Mouse (Mus musculus): ENCODE data around the gene Scrn1. TPM values are rescaled to one million over a fixed set of nuclear protein-coding genes. Genes with fewer than 3 reads are reported as not detected.

The Scrn1 gene
- polyA plus RNA-seq, 1 experiment from 2014 or later = 89.4 TPM

DNA sequence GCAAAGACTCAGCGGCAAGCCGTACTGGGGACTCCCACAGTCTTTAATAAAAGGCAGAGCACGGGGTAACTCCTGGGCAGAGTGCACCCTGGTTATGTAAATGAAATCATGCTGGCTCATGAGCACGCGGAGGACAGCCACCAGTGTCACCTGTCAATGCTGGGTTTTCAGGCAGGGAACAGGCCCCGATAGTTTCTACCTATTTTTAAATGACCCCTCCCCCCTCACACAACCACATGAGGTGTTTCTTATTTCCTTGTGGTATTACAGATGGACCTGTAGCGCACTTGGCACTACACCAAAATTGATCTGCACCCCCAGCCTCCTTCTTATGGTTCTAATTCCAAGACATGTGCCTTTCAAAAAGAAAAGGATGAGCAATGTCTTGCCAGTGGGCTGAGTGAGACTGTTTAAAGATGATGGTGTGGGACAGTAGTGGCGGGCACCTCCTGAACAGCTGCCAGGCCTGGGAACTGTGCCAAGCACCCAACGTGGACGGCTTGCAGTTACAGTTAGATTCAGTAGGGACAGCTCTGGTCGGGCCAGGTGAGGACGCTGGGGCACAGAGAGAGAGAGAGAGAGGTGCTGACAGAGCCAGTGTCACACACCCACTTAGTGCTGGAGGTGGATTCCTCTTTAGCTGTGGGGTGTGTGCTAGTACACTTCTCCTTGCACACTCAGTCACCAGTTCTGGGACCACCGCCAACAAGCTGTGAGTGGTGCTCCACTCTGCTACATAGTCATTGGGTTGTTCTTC lies 105.2 kb downstream of the Scrn1 start:
- Histone ChIP-seq H3K4me2 (replicated peaks) (no peak overlapping the region), H3K27me3 (no peaks in the 10 kb centered on the region), H3K9ac (no peak overlapping the region), H3K36me3 (no peaks in the 10 kb centered on the region), H3K9me3 (replicated peaks) (no peaks in the 10 kb centered on the region), H3K27ac (no peak overlapping the region), H3K4me1 (0 out of 2 replicates have a peak, but pooled peaks cover 4% of the 10 kb centered on the region), H3K4me3 (no peak overlapping the region)
- no peak for ATAC-seq (ENCODE audit: low FRiP score)
- WGBS = 72% methylated on average over 13 of the region's 13 CpGs

DNA sequence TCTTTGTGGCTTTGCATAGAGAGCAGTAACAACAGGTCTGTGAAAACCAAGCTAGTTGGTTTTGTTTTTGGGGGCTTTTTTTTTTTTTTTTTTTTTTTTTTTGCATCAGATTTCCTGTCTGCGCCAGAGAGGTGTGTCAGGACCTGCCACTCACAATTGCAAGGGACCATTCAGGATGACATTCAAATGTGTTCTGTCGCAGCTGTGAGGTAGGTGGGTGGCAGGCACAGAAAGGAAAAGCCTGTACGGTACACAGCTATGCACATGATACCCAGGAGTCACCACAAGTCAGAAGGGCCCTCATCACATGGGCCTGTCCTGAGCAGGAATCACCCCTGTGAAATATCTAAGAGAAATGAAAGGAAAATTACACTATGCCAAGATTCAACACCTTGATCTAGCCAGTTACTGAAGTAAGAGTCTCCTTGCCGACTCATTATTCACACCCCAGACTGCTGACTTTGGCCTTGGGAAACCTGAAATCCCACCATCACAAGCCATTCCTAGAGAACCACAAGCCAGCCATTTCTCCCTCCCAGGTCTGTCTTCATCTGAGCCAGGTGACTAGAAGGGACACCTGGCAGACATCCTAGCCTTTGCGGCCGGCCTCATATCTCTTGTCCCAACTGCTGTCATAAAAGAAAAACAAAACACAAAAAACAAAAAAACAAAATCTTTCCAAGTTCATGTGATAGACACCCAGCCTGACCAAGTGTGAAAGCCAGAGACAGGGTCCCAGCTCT lies 105.9 kb downstream of the Scrn1 start:
- 0 out of 2 replicates have a peak, but pooled peaks cover 4% of the 10 kb centered on the region for H3K4me1 ChIP-seq
- no peak overlapping the region for H3K27ac ChIP-seq
- WGBS = 80% methylated on average over 6 of the region's 6 CpGs
- no peaks in the 10 kb centered on the region for H3K9me3 ChIP-seq (replicated peaks)
- H3K4me3 ChIP-seq = no peak overlapping the region
- H3K27me3 ChIP-seq = no peaks in the 10 kb centered on the region
- no peak overlapping the region for H3K9ac ChIP-seq
- no peak for ATAC-seq (ENCODE audit: low FRiP score)
- no peaks in the 10 kb centered on the region for H3K36me3 ChIP-seq
- H3K4me2 ChIP-seq (replicated peaks) = no peak overlapping the region

DNA sequence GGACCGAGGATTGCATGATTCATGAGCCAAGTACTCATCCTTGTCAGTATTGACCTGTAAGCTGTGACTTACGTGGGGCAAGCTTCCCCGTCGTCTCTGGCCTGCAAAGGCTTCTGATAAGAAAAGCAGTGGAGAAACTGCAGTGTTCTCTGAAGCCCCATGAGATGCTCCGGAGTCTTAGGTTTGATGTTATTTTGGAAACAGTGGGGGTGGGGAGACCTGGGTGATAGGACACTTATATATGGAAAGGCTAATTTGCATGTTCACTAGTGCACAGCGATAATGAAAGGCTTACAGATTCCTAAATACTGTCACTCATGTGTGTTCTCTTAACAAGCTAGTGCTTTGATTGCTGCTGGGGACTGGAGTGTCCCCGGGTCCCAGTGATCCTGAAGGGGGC lies 106.6 kb downstream of the Scrn1 start:
- H3K27me3 ChIP-seq = no peaks in the 10 kb centered on the region
- 0 out of 2 replicates have a peak, but pooled peaks cover 4% of the 10 kb centered on the region for H3K4me1 ChIP-seq
- H3K36me3 ChIP-seq = no peaks in the 10 kb centered on the region
- 74% methylated on average over 7 of the region's 7 CpGs for whole genome bisulfite sequencing
- H3K9me3 ChIP-seq (replicated peaks) = no peaks in the 10 kb centered on the region
- no peak overlapping the region for H3K4me3 ChIP-seq
- H3K27ac ChIP-seq = no peak overlapping the region
- ATAC-seq (ENCODE audit: low FRiP score) = no peak
- H3K9ac ChIP-seq = no peak overlapping the region
- no peak overlapping the region for H3K4me2 ChIP-seq (replicated peaks)

Other genes starting within 250 kb of the Scrn1 start
- 1.0 and 1.7 TPM in 2 replicates for gene Prr15, start 240.7 kb downstream of the Scrn1 start, polyA plus RNA-seq (2016; fragmentation: Nextera tagmentation; extraction: Ambion mirVana)
- gene Wipf3, start 136.9 kb downstream of the Scrn1 start, polyA plus RNA-seq (2016; fragmentation: Nextera tagmentation; extraction: Ambion mirVana) = 1.5 and 1.7 TPM in 2 replicates
- 17.7 and 19.4 TPM in 2 replicates for gene Plekha8, start 28.6 kb upstream of the Scrn1 start, polyA plus RNA-seq (2016; fragmentation: Nextera tagmentation; extraction: Ambion mirVana)
- 21.0 and 26.4 TPM in 2 replicates for gene Fkbp14, start 30.8 kb upstream of the Scrn1 start, polyA plus RNA-seq (2016; fragmentation: Nextera tagmentation; extraction: Ambion mirVana)
- gene Mturn, start 115.1 kb upstream of the Scrn1 start, polyA plus RNA-seq (2016; fragmentation: Nextera tagmentation; extraction: Ambion mirVana) = 54.5 and 59.9 TPM in 2 replicates